Mouse (Mus musculus) WW6 (cell line): ENCODE measurements at regions not wholly inside any gene's neighbourhood (a gene's known extent, or its start where the extent isn't known, plus 50 kb on each side); places are given as distances from the start of the nearest gene placed in this dataset.

Experiments
- DNase-seq: peaks from one replicate; pipeline ENCODE4 v3.0.0-alpha.2; 2013; ENCODE audit warnings: low read depth, low spot score

DNA sequence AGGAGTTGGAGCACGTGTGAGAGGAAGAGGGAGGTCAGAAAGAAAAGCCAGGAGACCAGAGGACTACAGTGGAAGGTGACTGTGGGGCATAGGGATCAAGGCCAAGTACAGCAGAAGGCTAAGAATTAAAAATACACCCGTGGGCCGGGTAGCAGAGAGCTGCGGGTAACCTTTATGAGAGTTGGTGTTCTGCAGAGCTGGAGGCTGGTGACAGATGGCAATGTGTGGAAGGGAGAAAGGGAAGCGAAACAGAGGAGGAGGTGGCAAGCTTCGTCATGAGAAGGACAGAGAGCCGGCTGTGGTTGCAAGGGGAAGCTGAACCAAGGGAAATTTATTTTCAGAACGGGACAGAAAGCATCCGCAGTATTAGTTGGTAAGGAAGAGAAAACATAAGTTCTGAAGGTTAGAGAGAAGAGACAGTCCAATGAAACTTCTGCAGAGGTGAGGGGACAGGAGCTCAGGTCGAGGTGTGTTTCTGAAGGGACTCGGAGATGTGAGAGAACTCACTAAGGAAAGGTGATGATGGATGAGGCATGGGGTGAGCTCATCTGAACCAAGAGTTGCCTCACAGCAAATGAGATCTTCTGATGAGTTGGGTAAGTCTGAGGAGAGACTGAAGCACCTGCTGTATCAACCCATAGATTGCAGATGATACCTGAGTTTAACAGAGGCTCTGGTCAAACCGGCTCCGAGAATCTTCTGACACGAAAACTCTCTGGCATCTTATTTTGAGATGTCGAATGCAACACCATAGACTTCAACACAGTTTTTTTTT lies 200.6 kb downstream of the Gm10260 start:
- DNase-seq, result no peak

DNA sequence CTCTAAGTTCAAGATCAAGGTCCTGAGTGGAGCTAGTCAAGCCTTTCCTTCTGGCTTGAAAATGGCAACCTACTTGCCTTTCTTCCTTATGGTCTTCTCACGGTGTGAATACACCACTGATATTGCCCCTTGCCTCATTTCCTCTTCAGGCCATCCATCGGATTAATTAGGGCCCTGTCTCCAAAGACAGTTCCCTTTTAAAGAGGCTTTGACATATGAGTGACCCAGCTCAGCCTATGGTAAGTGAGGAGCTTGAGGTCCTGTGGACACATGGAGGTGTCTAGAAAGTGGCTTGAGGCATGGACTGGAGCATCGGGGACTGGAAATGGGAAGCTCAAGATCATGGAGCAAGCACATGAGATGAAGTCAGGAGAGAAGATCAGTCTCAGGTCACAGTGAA lies 201.5 kb downstream of the Gm10260 start:
- DNase-seq, result no peak

DNA sequence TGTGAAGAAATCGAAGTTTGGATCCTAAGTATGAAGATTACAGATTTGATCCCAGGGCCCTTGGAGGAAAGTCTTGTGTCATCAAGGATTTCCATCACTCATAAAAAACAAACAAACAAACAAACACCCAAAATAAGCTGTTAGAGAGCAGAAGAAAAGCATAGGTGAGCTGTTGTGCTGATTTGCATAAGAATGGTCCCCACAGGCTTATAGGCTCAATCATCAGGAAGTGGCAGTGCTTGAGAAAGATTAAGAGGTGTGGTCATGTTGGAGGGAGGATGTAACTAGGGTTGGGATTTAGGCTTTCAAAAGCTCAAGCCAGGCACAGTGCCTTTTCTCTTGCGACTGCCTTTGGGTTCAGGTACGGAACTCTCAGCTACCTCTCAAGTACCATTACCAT lies 205.1 kb downstream of the Gm10260 start:
- no peak for DNase-seq

DNA sequence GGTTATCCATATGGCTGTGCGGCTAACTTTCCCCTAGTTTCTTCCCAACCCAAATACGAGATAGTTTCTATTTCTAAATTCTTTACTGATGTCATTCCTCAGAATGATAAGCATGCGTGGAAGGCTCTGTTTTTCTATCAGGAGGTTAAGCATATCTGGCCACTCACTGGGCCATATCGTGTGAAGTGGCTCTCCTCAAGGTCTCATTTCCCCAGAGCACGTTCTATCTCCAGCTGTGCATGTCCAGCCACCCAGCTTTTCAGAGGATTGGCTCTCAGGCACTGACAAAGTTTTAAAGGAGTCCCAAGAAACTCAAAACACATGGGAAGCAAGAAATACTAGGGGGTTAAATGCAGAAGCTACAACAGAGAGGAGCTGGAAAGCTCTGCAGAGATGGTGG lies 205.8 kb downstream of the Gm10260 start:
- DNase-seq, result no peak

DNA sequence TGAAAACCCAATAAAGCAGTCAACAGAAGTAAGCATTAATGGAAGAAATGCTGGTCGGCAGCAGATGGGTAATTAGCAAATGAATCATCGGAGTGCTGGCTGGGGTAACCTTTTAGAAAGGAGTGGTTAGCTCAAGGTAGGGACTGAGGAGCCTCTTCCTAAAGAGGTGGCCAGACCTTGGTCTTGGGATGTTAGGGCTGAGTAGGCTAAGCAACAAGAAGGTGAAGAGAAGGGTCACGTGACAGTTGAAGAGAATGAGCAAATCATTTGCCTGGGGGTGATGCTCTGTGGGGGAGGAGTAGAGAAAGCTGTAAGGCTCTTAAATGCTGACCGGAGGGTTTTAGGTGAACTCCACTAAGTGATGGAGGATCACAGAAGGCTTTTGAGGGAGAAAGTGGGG lies 208.2 kb downstream of the Gm10260 start:
- DNase-seq, result no peak

DNA sequence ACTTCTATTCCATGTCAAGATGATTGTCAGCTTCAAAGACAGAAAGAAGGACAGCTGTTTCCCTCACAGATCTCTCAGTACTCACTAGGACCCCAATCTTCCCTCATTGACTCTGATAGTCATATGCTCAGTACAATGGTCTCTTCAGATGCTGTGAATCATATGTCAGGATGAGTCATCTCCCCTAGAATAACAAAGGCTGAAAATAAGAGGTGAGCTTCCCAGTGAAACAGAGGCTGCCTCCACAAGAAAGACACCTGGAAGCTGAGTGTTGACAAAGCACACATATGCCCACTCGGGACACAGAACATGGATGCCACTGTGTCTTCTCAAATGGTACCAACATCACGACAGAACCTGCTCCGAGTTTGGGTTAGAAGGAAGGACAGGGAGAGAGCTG lies 209.6 kb downstream of the Gm10260 start:
- no peak for DNase-seq

DNA sequence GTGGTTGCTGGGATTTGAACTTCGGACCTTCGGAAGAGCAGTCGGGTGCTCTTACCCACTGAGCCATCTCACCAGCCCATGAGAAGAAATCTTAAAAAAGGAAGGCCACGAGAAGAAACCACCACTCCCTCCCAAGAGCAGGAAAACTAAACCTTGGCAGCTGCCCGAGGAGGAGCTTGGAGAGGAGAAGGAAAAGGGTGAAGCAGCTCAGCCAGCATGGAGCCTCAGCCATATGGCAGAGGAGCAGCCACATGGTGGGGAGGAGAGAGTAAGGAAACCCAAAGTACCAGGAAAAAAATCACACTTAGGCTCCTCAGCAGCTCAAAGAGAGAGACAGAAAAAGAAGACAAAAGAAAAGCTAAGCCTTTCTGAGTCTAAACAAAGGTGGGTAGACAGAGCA lies 210.3 kb downstream of the Gm10260 start:
- DNase-seq, result no peak

DNA sequence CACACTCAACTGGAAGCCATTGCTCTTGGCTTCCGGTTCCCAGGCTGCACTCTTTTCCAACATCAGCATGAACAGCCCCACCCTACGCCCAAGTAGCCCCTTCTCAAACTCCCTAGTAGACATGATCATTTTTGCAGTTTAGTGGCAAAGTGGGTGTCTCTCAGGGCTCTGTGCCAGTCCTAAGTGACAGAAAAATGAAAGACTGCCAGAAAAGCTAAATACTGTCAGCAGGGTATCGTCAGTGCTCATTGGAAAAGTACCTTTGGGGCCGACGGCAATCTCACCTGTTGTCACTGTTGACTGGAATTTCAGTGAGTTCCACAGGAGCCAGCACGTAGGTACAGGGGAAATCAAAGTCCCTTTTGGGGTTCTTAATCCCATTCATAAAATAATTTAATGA lies 211.0 kb downstream of the Gm10260 start:
- no peak for DNase-seq

DNA sequence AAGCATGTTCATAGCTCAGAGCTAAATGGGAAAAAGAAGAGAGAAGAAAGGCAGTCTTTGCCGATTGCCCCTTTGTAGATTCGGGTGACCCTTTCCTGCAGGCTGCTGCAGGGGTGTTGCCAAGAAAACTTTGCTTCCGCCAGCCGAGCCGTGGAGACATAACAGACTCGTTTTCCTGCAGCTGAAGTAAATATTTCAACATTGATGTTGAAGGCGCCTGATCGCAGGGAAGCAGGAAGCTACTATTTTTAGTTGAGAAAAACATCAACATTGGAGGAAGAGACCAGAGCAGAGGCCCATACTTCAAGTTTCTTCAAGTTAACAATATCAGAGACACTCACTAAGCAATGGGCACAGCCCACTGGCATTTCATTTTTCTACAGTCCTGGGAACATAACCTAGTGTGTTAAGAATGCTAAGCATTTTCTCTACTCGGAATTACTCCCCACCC lies 211.9 kb downstream of the Gm10260 start:
- DNase-seq, result no peak

DNA sequence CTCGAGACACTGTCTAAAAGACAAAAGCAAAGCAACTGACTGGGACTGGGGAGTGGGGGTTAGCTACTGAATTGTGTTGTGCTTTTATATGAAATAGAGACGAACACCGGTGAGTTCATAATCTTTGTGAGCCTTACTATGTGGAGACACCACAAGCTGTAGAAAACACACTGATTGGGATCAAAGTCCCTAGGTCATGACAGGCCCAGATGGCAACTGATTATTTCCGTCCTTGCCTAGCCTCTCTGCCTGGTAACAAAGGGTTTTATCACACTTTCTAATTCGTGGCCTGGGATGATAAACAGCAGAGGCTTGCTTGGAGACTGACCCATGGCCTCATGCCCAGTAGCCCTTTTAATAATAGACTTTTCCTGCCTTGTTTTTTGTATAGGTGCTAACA lies 213.5 kb downstream of the Gm10260 start:
- DNase-seq, result no peak

DNA sequence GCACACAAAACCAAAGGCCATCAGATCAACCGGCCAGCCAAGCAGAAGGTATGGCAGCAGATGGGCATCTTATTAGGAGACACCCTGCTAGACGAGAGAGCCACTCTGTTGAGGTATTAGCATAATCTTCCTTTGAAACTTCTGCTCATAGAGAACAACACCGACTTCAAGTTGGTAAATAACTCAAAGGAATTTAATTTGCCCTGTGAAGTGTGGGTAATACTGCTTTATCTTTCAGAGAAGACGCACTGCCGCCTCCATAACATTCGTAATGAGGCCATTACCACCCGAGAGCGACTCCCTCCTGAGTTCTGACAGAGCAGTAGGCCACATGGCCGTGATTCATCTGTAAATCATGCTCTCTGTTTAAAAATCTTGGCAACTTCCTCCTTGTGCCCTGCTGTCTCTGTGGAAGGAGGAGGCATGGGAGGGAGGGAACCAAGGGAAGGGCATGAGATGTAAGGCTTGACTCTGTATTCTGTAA lies 214.4 kb downstream of the Gm10260 start:
- DNase-seq, result no peak

DNA sequence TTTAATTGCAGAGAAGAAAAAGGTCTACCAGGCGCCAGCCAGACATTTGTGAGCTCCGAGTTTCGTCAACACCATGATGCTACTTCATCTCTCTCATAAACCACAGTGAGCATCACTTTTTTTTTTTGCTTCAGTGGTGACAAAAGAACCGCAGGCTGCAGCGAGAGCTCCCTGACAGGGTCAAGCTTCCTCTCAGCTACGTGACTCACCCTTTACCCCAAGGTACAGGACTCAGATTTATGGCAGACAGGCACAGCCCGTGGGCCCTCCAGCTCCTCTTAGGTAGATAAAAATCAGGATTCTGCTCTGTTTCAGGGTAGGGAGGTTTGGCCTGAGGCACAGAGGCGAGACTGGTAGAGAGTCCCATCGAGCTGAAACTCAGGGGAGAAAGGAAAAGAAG lies 220.7 kb downstream of the Gm10260 start:
- no peak for DNase-seq

DNA sequence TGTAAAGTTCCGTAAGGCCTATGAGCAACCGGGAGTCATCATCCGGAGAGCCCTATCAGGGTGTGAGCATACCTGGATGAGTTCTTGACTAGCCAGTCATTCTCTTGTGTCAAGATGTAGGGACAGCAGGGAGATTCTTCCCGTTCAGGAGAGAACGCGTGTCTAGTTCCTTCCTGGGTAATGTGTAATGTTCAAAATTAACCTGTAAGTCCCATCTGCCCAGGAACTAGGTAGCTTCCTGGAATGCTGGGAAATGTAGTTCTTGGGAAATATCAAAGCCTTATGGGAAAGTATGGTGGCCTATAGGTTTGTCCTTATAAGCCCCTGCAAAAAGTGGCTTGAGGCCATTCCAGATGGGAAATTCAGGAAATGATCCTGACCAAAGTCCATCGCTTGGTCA lies 222.0 kb downstream of the Gm10260 start:
- no peak for DNase-seq

DNA sequence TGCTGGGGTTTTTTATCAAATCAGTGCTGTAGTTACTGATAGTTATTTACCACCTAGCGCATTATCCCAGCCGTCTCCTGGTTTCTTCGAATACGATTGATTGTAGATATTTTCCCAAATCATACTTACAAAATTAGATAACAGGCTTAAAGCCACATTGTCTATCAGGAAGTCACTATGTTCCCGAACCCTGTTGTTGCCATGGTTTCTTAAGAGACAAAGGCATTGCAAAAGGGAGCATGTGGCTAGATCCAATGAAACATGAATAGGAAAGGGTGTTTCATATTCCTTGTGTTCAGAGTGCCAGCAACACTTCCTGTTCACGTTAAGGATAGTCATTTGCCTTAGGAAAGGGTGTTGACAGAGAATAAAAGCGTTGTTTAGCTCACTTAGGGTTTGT lies 222.7 kb downstream of the Gm10260 start:
- no peak for DNase-seq

DNA sequence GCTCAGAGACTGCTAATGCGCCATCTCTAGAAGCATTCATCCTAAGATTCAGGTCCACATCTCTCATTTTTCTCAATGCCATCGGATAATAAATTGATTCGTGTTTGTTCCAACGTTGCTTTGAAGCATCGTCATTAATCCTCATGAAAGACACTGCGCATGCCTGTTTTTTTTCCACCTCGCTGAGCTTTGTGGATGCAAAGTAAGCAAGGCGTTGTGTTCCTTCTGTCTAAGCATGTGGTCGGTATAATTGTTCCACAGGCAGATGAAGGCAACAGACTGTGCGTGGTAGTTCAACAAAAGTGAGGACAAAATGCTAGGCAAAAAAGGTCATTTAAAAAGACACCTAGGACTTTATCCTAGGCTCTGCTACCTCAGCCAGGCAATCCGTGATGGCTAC lies 223.2 kb downstream of the Gm10260 start:
- DNase-seq, result no peak

DNA sequence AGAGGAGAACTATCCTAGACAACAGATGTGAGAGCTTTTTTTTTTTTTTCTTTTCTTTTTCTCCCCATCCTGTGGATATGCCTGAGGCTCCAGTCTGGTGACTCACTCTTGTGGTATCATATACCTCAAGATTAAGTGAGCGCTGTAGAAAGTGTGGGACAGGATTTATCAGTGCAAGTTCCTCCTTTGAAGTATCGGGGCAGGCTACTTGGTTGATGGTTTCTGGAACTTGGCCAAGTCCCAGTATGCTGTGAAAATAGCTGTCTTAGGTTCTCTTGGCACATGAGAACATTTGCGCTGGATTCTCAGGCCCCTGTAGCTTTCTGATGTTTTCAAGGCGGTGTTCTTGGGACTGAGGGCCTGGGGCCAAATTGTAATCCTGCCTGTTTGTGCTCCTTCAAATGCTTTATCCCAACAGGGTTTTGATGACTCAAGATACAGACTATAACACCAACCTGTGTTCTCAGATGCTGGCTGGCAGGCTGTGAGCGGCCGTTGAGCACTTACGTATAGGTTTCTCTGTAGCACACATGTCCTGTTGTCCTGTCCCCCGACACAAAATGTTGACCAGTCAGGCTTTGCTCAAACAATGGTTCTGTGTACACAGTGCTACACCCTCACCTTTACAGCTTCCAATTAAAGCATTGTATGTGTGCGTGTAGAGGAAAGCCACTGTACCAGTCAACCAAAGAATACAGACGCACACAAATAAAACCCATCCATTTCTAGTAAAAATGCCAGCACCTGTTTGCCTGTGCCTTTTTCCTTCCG lies 226.4 kb downstream of the Gm10260 start:
- DNase-seq, result no peak

DNA sequence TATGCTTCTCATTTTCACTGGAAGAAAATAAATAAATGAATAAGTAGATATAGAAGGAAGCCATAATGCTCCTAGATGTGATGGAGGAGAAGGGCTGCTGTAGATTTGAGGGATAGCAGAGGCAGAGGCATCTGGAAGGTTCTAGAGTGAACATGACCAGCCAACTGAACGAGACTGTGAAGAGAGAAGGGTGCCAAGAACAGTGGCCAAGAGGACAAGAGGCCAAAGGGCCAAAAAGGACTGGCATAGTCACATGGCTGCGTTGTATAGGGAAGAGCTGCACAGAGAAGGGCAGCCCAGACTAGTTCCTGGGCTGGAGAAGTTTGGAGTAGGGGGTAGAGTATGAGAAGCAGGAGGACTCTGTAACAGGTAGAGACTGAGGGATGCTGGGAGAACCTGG lies 229.3 kb downstream of the Gm10260 start:
- DNase-seq, result no peak

DNA sequence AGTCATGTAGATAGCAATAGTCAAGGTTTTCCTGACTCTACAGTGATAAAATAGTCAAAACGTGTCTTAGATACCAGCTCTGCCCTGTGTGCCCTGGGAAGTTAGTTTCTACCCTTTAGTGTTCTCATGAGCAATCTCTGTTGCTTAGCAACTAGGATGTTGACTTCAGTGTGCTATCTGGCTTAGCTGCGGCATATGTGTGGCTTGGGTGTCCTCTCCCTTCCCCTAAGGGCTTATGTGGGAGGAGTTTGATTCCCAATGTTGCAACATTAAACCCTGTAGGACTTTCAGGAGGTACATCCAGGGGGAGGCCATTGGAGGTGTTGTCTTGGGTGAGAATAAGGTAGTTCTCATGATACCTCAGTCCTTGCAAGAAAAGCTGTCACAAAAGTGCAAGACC lies 229.9 kb downstream of the Gm10260 start:
- DNase-seq, result no peak

DNA sequence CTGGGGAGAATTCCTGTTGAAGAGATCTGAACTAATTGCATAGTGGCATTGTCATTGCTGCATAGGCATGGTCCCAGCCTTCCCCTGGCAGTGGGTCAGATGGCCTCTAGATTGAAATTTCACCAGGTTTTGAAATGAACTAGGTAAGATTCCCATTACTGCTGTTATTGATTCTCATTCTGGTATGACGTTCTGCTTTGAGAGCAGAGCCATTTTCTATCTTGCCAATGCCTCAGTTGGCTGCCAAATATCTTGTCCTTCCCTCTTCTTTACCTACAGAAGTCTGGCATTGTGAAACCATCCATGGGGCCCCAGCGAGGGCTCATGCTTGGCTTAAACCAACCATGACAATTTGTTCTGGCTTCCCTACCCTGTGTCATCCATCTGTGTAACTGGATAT lies 232.5 kb downstream of the Gm10260 start:
- no peak for DNase-seq

DNA sequence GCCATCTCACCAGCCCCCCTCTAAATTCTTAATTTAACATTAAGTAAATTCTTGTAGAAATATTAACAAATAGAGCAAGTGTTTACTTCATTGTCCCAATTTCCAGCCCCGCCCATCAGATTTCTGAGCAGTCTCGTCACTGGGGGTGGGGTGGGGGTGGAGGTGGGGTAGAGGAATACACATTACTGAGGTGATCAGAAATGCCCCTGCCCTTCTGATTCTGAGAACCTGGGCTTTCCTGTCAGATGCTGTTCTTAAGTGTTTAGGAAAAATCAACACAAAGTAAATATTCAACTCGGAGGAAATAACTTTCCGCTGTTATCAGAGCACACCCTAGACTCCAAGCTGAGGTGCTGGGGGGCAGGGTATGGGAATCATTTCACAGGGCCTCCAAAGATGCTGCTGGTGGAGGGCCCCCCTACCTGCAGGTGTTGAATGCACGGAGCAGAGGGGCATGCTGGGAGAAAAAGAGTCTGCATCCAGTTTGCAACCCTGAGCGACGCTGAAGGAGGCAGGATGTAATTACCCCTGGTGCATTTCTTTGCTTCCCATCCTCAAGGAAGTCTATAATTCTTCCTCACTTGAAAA lies 235.5 kb downstream of the Gm10260 start:
- DNase-seq, result no peak

DNA sequence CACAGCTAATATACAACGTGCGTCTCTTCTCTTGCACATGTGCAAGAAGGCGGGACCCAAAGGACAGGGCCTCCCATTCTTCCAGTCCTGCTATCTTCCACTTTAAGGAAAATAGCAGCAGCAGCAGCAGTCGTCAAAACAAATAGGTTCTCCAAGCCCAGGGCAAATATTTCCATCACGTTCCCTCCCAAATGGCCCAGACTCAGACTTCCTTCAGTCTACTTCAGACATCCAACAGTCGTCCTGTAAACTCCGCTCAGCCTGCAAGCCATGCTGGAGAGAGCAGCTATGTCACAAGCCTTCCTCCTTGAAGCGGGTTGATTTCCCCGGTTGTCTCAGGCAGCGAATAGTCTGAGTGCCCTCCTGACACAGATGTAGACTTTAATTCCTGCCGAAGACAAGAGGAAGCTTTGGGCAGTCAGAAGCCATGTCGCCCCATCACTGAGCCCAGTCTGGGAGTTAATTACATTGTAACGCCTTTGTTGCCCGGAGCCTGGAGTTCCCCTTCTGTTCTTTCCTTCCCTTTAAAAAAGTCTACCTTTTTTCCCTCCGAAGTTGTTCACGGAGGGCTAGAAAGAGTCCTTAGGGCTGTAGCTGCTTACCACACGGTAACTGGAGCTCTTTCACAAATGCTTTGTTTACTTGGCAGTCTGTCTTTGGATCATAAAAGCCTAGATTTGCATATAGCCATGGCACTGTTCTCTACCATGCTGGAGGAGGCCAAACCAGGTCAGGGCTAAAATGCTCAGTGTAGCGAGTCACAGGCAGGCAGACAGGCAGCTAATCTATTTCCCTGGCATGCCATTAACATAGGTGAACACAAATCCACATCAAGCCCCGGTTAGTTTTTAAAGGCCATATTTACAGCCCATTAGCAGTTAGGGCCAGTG lies 236.7 kb downstream of the Gm10260 start:
- DNase-seq, result no peak
